Mouse (Mus musculus): ENCODE data around the gene Rsph6a. TPM values are rescaled to one million over a fixed set of nuclear protein-coding genes. Genes with fewer than 3 reads are reported as not detected.

Rsph6a gene
- polyA plus RNA-seq, 1 experiment from 2014 or later = not detected

- H3K36me3 ChIP-seq = peaks cover 73% of the 10 kb centered on the region
- 24% methylated on average over 9 of the region's 9 CpGs for WGBS
Observed at GRCm38 (mm10) chr7:19084921-19085473, 30.5 kb downstream of the Rsph6a start.

GRCm38 (mm10) chr7:19085495-19085894 lies 31.0 kb downstream of the Rsph6a start:
- Histone ChIP-seq H3K9ac (peak overlapping the region; percentile 41; the same call in 1 of the 2 replicates), H3K4me1 (replicated peaks) (peaks cover 38% of the 10 kb centered on the region), H3K9me3 (no peaks in the 10 kb centered on the region), H3K4me3 (no peak overlapping the region), H3K27ac (replicated peaks) (no peak overlapping the region), H3K4me2 (peak overlapping the region; percentile 9; the same call in 1 of the 2 replicates), H3K27me3 (peaks cover 14% of the 10 kb centered on the region), H3K36me3 (peaks cover 73% of the 10 kb centered on the region)
- WGBS = 9% methylated on average over 6 of the region's 6 CpGs
- ATAC-seq (ENCODE audit: low read depth) = no peak

More at GRCm38 (mm10) chr7:19084921-19085473, 30.5 kb downstream of the Rsph6a start:
- H3K4me3 ChIP-seq = no peak overlapping the region
- H3K4me2 ChIP-seq = 0 out of 2 replicates have a peak overlapping the region, but pooled peaks have one; percentile 2
- H3K27me3 ChIP-seq = peaks cover 9% of the 10 kb centered on the region; the same call in 1 of the 2 replicates
- peaks cover 38% of the 10 kb centered on the region for H3K4me1 ChIP-seq (replicated peaks)
- H3K9ac ChIP-seq = peak overlapping the region; percentile 41; the same call in 1 of the 2 replicates
- H3K9me3 ChIP-seq = no peaks in the 10 kb centered on the region
- no peak overlapping the region for H3K27ac ChIP-seq (replicated peaks)
- no peak for ATAC-seq (ENCODE audit: low read depth)

GRCm38 (mm10) chr7:19086042-19086441 lies 31.6 kb downstream of the Rsph6a start:
- no peaks in the 10 kb centered on the region for H3K9me3 ChIP-seq
- no peak for ATAC-seq (ENCODE audit: low read depth)
- no peak overlapping the region for H3K4me3 ChIP-seq
- no peak overlapping the region for H3K9ac ChIP-seq
- peaks cover 38% of the 10 kb centered on the region for H3K4me1 ChIP-seq (replicated peaks)
- H3K27ac ChIP-seq (replicated peaks) = no peak overlapping the region
- WGBS = 11% methylated on average over 14 of the region's 14 CpGs
- H3K27me3 ChIP-seq = peaks cover 19% of the 10 kb centered on the region
- peaks cover 73% of the 10 kb centered on the region for H3K36me3 ChIP-seq
- peak overlapping the region; percentile 9; the same call in 1 of the 2 replicates for H3K4me2 ChIP-seq

- H3K9me3 ChIP-seq = no peaks in the 10 kb centered on the region
- 55% methylated on average over 18 of the region's 18 CpGs for WGBS
- peaks cover 27% of the 10 kb centered on the region for H3K27me3 ChIP-seq
- peaks cover 73% of the 10 kb centered on the region for H3K36me3 ChIP-seq
- H3K4me2 ChIP-seq = no peak overlapping the region
- H3K4me3 ChIP-seq = no peak overlapping the region
- H3K27ac ChIP-seq (replicated peaks) = no peak overlapping the region
- ATAC-seq (ENCODE audit: low read depth) = no peak
- H3K4me1 ChIP-seq (replicated peaks) = peaks cover 41% of the 10 kb centered on the region
- H3K9ac ChIP-seq = no peak overlapping the region
Observed at GRCm38 (mm10) chr7:19086760-19087159, 32.3 kb downstream of the Rsph6a start.

- 48% methylated on average over 10 of the region's 10 CpGs for WGBS
- ATAC-seq (ENCODE audit: low read depth) = no peak
- no peak overlapping the region for H3K9ac ChIP-seq
- peaks cover 49% of the 10 kb centered on the region for H3K4me1 ChIP-seq (replicated peaks)
- H3K4me2 ChIP-seq = no peak overlapping the region
- H3K4me3 ChIP-seq = no peak overlapping the region
- no peak overlapping the region for H3K27ac ChIP-seq (replicated peaks)
- H3K36me3 ChIP-seq = peaks cover 59% of the 10 kb centered on the region
- peaks cover 30% of the 10 kb centered on the region for H3K27me3 ChIP-seq
- H3K9me3 ChIP-seq = no peaks in the 10 kb centered on the region
Observed at GRCm38 (mm10) chr7:19088813-19089212, 34.3 kb downstream of the Rsph6a start.

- H3K4me1 ChIP-seq (replicated peaks) = peaks cover 55% of the 10 kb centered on the region
- no peak for ATAC-seq (ENCODE audit: low read depth)
Observed at GRCm38 (mm10) chr7:19091913-19092312, 37.4 kb downstream of the Rsph6a start.

GRCm38 (mm10) chr7:19092381-19093173 lies 38.1 kb downstream of the Rsph6a start:
- Histone ChIP-seq H3K4me3 (peak overlapping the region; percentile 59), H3K9me3 (no peaks in the 10 kb centered on the region), H3K36me3 (peaks cover 42% of the 10 kb centered on the region), H3K4me2 (peak overlapping the region; percentile 95), H3K27ac (replicated peaks) (peak overlapping the region; percentile 78), H3K9ac (peak overlapping the region; percentile 56), H3K4me1 (replicated peaks) (peaks cover 58% of the 10 kb centered on the region), H3K27me3 (peaks cover 42% of the 10 kb centered on the region)
- WGBS = 5% methylated on average over 38 of the region's 38 CpGs
- ATAC-seq (ENCODE audit: low read depth) = peak; percentile 41

More at GRCm38 (mm10) chr7:19091913-19092312, 37.4 kb downstream of the Rsph6a start:
- Histone ChIP-seq H3K27me3 (peaks cover 42% of the 10 kb centered on the region), H3K9me3 (no peaks in the 10 kb centered on the region), H3K4me3 (0 out of 2 replicates have a peak overlapping the region, but pooled peaks have one; percentile 59), H3K9ac (peak overlapping the region; percentile 56), H3K4me2 (peak overlapping the region; percentile 95), H3K36me3 (peaks cover 49% of the 10 kb centered on the region), H3K27ac (replicated peaks) (no peak overlapping the region)
- WGBS = 28% methylated on average over 17 of the region's 17 CpGs

GRCm38 (mm10) chr7:19093174-19093521 lies 38.7 kb downstream of the Rsph6a start:
- H3K4me1 ChIP-seq (replicated peaks) = peaks cover 58% of the 10 kb centered on the region
- ATAC-seq (ENCODE audit: low read depth) = peak; percentile 45
- peaks cover 37% of the 10 kb centered on the region for H3K36me3 ChIP-seq
- peak overlapping the region; percentile 78 for H3K27ac ChIP-seq (replicated peaks)
- H3K27me3 ChIP-seq = peaks cover 42% of the 10 kb centered on the region
- under 1% methylated on average over 14 of the region's 15 CpGs for WGBS
- H3K4me3 ChIP-seq = peak overlapping the region; percentile 59
- no peaks in the 10 kb centered on the region for H3K9me3 ChIP-seq
- peak overlapping the region; percentile 95 for H3K4me2 ChIP-seq
- peak overlapping the region; percentile 56 for H3K9ac ChIP-seq

GRCm38 (mm10) chr7:19093537-19094385 lies 39.3 kb downstream of the Rsph6a start:
- Histone ChIP-seq H3K9me3 (no peaks in the 10 kb centered on the region), H3K27me3 (peaks cover 42% of the 10 kb centered on the region), H3K4me2 (peak overlapping the region; percentile 95), H3K9ac (peak overlapping the region; percentile 72), H3K4me1 (replicated peaks) (peaks cover 58% of the 10 kb centered on the region), H3K27ac (replicated peaks) (peak overlapping the region; percentile 86), H3K4me3 (peak overlapping the region; percentile 59), H3K36me3 (peaks cover 31% of the 10 kb centered on the region)
- peak; percentile 87 for ATAC-seq (ENCODE audit: low read depth)
- under 1% methylated on average over 45 of the region's 45 CpGs for WGBS

- Histone ChIP-seq H3K4me2 (peak within 1 kb of the TSS; percentile 95), H3K4me3 (peak within 1 kb of the TSS; percentile 59), H3K4me1 (replicated peaks) (peaks cover 58% of the 10 kb centered on the region), H3K9ac (peak within 1 kb of the TSS; percentile 72), H3K36me3 (peaks cover 25% of the 10 kb centered on the region), H3K9me3 (no peaks in the 10 kb centered on the region), H3K27ac (replicated peaks) (peak within 1 kb of the TSS; percentile 86), H3K27me3 (peaks cover 42% of the 10 kb centered on the region)
- WGBS = under 1% methylated on average over 32 of the region's 36 CpGs
- no peak for ATAC-seq (ENCODE audit: low read depth)
Observed at GRCm38 (mm10) chr7:19094471-19094825, 40.0 kb downstream of the Rsph6a start, which contains the start of gene Six5. Gene Six5, plus strand, starts transcription at chr7:19094594.

- Histone ChIP-seq H3K9ac (peak overlapping the region; percentile 72), H3K27me3 (peaks cover 41% of the 10 kb centered on the region), H3K4me1 (replicated peaks) (peaks cover 58% of the 10 kb centered on the region), H3K9me3 (no peaks in the 10 kb centered on the region), H3K27ac (replicated peaks) (peak overlapping the region; percentile 86), H3K36me3 (peaks cover 20% of the 10 kb centered on the region), H3K4me3 (peak overlapping the region; percentile 59), H3K4me2 (peak overlapping the region; percentile 95)
- no peak for ATAC-seq (ENCODE audit: low read depth)
- under 1% methylated on average over 81 of the region's 87 CpGs for WGBS
Observed at GRCm38 (mm10) chr7:19094826-19095750, 40.6 kb downstream of the Rsph6a start.

Measured in neural tube, embryonic 13.5 days (tissue).